Mouse (Mus musculus): ENCODE measurements around the gene Scand1.

Gene Scand1

DNA sequence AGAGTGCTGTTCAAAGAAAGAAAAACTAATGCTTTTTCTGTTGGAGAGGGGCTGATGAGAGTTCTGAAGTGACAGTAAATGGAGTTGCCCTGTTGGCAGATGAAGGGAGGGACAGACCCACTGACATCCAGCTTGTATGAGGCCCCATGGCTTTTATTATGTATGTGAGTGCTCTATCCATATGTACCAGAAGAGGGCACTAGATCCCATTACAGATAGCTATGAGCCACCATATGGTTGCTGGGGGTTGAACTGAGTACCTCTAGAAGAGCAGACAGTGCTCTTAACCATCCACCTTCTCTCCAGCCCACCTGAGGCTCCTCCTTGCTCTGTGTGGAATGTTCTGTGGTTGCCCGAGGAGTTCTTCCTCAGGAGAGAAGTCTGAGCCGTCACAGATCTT, 6.7 kb downstream of the Scand1 start:
- DNase-seq: no peak

DNA sequence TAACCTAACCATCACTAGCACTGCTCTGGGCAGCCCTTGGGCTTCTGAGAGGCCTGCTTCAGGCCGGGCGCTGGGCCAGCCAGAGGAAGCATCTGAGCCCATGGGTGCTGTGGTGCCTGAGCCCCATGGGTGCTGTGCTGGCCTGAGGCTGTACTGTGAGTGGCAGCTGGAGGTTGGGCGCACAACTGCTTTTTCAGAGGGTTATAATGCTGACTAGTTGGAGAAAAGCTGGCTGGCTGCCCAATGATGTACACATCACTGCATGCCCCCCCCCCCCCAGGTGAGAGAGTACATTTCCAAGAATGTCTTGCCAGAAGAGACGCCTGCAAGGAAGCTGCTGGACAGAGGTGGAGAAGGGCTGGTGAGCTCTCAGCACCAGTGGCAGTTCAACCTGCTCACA, 8.2 kb downstream of the Scand1 start:
- DNase-seq: no peak

DNA sequence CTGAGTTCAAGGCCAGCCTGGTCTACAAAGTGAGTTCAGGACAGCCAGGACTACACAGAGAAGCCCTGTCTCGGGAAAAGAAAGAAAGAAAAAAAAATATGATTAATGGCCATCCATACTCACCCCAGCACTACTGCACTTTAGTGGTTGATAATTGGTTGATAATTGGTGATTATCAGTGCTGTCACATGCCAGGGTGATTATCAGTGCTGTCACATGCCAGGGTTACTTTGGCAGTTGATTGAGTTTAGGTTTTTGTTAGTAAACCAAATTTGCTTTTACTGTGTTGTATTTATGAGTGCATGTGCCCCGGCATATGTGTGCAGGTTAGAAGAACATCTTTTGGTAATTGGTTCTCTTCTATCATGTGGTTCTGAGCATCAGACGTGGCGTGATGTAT, 10.4 kb downstream of the Scand1 start:
- DNase-seq: no peak

DNA sequence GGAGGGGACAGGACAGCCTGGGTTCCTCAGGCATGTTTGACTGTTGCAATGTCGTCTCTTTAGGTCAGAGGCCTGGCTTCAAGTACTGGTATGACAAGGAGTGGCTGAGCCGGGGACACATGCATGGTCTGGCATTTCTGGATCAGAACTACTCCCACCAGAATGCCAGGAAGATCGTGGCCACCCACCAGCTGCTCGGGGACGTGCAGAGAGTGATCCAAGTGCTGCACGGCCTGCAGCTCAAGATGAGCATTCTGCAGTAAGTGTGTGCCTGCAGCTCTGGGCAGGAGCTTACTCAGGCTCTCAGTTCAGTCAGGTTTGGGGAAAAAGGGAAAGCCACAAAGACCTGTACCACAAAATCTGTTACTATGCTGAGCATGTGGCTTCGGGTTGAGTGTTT, 14.0 kb downstream of the Scand1 start:
- DNase-seq: no peak

DNA sequence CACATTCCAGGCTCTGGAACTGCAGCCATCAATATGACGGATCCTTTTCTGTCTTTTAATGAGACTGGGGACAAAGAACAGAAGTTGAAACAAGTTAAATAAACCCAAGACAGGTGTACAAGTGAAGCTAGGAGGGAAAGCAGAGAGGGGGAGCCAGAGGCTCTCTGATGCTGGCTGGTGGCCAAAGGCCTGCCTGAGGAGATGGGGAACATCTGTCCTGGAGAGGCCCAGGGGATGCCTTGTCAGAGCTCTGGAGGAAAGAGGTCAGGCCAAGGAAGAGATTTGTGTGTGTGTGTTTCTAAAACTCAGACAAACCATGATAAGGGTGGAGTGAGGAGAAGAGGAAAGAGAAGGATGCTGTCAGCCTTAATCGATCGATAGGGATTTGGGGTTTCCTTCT, 14.9 kb downstream of the Scand1 start:
- DNase-seq: peak; percentile 42

DNA sequence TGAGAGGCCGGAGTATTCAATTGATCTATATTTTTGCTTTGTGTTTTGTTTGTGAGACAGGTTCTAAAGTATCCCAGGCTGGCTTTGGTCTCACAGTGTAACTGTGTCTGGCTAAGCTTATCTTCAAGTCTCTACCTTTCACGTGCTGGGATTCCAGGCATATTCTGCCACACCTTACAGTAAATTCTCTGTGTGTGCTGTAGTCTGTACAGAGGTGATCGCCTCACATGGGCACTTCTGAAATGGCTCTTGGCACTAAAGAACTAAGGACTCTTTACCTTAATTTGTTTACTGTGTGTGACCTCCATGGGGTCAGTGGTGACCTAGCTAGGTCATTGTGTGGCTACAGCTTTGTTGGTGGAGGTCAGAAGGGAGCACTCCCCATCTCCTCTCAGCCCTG, 16.3 kb downstream of the Scand1 start:
- DNase-seq: no peak

DNA sequence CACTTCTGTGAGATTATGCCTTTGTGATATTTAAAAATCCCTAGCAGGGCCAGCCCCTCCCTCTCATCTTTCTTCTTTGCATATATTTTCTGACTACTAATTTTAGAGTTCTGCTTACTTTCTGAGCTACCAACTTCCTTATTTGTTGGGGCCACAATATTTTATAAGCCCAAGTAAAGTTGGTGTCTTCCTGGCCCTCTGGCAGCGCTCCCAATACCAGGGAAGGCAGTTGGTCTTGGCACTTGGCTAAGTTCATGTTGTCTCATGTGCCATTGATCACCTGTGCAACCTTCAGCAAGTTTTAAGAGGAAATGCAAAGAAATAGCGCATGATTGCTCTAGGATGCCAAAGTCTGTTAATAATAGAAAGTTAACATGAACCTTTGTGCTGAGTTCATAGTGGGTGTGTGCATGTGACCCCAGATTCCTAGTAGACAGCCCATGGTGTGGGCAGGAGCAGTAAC, 16.9 kb downstream of the Scand1 start:
- no peak for DNase-seq

DNA sequence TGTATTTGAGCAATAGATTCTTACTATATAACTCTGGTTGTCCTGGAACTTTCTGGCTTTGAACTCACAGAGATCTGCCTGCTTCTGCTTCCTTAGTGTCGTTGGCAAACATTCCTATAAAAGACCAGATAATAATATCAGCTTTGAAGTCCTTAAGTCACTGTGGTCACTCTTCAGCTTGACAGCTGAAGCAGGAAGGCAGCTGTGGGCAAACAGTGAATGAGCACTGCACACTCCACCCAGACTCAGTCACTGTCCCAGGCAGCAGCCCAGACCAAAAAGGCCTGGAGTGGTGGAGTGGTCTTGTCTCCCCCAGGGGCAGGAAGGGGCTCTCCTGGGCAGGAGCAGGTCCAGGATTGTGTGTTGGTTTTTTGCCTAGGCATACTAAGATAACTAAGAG, 20.5 kb downstream of the Scand1 start:
- no peak for DNase-seq

DNA sequence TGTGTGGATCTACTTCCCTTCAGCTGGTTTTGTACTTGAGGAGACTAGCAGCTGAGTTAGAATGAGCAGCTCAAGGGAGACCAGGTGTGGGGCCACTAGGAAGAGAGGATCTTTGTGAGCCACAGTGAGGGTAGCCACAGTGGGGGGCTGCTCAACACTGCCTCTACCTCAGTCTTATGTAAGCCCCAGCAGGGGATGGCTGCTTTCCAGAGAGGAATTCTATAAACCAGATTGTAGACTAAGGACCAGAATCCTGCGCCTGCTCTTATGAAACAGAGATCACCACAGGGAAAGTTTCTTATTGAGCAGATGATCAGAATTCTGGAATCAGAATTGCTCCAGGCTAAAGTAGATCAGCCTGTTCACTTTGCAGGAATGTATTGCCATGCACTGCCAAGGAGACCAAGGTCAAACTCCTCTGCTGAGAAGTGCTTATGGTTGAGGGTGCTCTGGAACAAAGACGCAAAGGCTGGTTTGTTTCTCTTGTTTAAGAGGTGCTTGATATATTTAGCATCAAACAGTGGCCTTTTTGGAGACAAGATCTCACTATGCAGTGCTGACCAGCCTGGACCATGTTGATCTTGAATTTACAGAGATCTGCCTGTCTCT, 22.8 kb downstream of the Scand1 start:
- DNase-seq: no peak

DNA sequence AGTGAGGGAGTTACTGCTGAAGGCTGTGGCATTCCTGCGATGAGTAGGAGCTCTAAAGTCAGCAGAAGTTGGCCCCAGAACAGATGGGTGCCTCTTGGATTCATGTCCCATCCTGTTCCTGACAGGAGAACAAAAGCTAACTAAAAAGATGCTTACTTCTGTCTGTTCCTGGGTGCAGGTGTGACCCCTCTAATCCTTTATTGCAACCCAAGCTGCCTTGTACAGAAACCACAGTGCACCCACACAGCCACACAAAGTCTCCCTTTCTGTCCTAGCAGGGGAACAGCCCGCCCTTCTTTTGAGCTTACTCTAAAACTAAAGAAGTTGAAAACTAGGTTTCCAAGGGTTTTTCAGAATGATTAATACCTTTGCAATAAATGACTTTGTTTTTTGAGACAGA, 24.3 kb downstream of the Scand1 start:
- no peak for DNase-seq

DNA sequence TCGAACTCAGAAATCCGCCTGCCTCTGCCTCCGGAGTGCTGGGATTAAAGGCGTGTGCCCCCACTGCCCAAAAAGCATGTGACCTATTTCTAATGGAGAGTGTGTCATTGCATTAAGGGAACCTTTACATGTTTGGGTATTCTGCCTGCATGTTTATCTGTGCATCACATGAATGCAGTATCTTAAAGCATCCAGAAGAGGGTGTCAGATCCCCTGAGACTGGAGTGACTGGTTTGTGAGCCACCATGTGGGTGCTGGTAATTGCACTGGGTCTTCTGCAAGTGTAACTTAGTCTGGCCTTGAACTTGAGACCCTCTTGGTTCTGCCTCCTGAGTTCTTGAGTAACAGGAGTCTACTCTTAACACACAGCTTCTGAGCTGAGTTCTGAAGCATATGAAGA, 25.8 kb downstream of the Scand1 start:
- DNase-seq: no peak

DNA sequence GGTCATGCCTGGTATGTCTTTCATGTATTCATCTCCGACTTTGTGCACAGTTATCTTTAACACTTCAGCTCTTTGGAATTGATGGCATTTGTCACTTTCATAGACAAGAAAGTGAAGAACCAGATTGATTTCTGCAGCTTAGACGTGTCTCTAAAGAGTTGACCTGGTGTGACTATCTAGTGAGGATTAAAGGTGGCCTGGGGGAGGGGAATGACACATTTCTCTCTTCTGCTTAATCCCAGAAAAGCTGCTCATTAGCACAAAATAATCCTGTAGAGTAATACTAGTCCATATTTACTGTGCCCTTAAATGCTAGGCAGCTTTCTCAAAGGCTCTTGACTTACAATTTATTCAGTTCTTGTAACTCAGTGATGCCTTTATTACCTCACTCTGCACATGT, 27.3 kb downstream of the Scand1 start:
- DNase-seq: no peak

DNA sequence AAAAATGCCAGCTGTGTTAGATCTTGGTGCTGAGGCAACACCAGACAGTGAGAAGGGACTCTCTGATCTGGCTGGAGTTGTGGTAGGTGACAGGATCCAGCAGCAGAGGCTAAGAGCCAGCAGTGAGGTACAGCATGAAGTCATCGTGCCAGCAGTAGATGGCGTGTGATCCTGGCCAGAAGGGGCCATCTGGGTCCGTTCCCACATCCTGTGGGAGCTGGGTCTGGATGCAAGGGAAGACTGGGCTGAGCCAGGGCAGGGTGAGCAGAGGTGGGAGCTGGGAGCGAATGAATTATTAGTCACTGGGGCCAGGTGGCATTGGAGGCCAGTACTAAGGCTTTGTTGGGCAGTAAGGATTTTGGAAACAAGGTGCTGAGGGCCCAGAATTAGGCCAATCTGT, 31.3 kb downstream of the Scand1 start:
- DNase-seq: no peak

DNA sequence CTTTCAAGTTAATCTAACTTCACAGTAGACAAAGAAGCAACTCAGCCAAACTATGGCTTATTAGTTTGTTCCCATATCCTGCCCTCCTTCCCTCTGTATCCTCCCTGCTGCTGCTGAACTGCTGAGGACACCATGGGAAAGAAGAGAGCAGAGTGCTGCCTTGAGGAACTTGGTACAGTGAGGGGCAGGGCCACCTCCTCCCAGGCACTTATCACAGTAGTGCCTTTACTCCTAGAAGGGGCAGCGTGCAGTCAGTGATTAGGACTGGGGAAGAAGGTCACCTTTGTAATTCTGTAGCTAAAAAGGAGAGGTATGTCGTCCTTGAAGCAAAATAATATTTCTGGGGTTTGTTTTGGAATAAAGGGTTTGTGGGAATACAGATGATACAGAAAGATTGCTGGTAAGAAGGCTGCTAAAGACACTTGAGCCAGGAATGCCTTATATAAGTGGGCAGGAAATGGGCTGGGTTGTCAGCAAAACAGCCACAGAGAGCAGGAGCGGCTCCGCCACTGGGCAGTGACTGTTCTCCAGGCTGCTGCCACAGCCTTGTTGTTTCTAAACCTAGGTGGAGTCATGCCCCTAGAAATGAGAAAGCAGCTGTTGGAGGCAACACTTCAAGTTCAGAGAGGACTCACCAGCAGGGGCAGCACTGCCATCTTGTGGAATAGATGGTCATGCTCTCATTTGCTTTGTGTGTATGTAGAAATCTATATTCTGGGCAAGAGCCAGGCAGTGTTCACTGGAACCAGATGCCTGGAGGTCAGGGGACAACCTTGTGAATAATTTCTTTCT, 34.1 kb downstream of the Scand1 start:
- DNase-seq: peak; percentile 87

DNA sequence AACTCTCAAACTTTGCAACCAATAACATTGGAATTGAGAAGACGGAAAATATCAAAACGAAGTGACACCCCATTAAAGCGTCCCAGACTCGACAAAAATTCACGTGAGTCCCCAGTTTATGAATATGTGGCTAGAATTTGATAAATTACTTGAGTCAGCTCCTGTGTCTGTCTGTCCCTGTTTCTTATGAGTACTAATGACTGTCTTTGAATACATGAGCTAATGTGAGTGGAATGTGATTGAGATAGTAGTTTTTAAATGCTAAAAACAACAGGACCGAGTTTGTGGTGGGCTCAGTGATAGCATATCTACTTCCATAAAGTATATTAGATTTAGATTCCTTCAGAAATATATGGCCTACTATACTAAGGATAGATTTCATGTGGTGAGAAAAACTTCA, 40.0 kb downstream of the Scand1 start:
- DNase-seq: no peak

DNA sequence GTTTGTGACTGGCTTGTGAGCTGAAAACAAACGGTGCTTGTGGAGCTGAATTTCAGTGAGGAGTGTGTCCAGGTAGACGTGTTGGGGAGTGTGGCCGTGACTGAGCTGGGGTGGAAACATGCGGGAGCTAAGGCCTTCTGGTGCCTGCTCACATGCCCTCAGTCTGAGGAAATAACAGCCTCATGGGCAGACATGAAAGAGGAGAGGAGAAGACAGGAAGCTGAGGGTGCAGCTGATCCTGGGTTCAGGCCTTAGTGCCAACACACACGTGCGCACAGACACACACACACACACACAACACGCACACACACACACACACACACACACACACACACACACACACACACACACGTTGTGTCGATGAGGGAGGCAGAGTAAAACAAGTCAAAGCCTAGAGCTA, 44.9 kb downstream of the Scand1 start:
- no peak for DNase-seq

DNA sequence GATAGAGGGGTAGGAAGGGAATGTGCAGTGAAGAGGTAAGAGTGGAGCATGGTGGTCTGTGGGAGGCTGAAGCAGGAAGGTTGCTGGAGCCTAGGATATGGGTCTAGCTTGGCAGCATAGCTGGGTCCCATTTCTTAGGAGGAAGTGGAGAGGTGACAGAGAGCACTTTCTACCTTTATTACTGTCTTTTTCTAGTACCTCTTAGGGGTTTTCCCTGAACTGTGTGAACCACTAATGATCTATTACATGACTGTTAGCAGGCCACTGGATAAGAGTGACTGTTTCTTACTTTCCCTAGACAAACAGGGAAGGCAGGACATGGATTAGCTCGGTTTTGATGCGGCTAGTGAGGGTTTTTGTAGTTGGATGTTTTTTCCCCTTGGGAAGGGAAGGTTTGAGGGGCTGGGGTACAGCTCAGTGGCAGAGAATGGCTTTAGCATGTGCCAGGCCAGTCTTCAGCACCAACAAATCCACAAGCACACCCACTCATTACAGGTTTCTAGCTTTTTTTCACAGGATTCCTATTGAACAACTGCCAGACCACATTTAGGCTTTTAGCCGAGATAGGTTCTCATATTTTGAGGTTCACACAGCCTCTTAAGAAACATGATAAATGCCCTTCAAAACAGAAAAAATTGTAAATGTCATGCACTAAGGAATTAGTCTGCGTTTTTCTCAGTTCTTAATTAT, 49.2 kb downstream of the Scand1 start:
- DNase-seq: no peak

All from lung, postnatal 14 days (tissue).